Mouse (Mus musculus): ENCODE measurements around the gene Shisal1. TPM values are rescaled to one million over a fixed set of nuclear protein-coding genes. Genes with fewer than 3 reads are reported as not detected.
A peak's percentile ranks its signal among the peaks of the same experiment; 100 is the strongest.

Gene Shisal1
- total and polyA plus RNA-seq, 2 experiments from 2014 or later: 0.18 to 0.46 TPM

- 46% methylated on average over 14 of the region's 14 CpGs for WGBS
- Histone ChIP-seq H3K9ac (replicated peaks; ENCODE audit: low read depth, low read length) (no peak overlapping the region), H3K27ac (ENCODE audit: low read depth) (no peak overlapping the region), H3K27me3 (ENCODE audit: control insufficient read depth, insufficient read depth, low read length) (peaks cover 61% of the 10 kb centered on the region), H3K9me3 (replicated peaks; ENCODE audit: control insufficient read depth, low read length) (no peaks in the 10 kb centered on the region), H3K4me1 (ENCODE audit: control insufficient read depth, insufficient read depth) (no peaks in the 10 kb centered on the region), H3K4me3 (ENCODE audit: low read depth, low read length) (no peak overlapping the region), H3K36me3 (replicated peaks; ENCODE audit: control insufficient read depth, insufficient read depth, low read length) (no peaks in the 10 kb centered on the region), H3K4me2 (ENCODE audit: low read depth, low read length) (no peak overlapping the region)
- ATAC-seq (ENCODE audit: insufficient read depth, low read depth) (no peak), DNase-seq (ENCODE audit: low spot score) (peak; percentile 10)
- TF ChIP-seq EP300 (IDR thresholded peaks at IDR 0.05; ENCODE audit: low read depth) (no peak), CTCF (IDR thresholded peaks at IDR 0.05; ENCODE audit: low read depth) (no peak)
Observed at GRCm38 (mm10) chr15:84441682-84442315, 5.1 kb downstream of the Shisal1 start.

DNA sequence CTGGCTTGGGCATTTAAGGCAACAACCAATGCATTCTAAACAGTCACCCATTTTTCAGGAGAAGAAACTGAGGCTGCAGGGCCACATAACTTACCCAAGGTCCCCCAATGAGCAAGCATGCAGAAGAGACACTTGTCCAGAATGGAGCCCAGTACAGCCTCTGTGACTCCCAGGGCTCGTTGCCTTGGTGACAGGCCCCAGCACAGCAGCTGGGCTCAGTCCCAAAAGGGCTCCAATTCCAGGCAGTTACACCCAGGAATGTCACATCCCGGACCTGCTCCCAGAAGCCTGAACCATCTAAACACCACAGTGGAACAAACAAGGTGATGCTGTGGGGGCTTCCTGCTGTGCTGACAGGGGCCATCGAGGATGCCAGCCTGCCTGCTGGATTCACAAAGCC lies 6.1 kb downstream of the Shisal1 start:
- 41% methylated on average over 3 of the region's 3 CpGs for WGBS
- DNase-seq (ENCODE audit: low spot score): no peak
- Histone ChIP-seq H3K27me3 (ENCODE audit: control insufficient read depth, insufficient read depth, low read length) (peaks cover 54% of the 10 kb centered on the region), H3K27ac (ENCODE audit: low read depth) (no peak overlapping the region), H3K4me1 (ENCODE audit: control insufficient read depth, insufficient read depth) (no peaks in the 10 kb centered on the region), H3K9me3 (replicated peaks; ENCODE audit: control insufficient read depth, low read length) (no peaks in the 10 kb centered on the region), H3K4me2 (ENCODE audit: low read depth, low read length) (no peak overlapping the region), H3K4me3 (ENCODE audit: low read depth, low read length) (no peak overlapping the region), H3K9ac (replicated peaks; ENCODE audit: low read depth, low read length) (no peak overlapping the region), H3K36me3 (replicated peaks; ENCODE audit: control insufficient read depth, insufficient read depth, low read length) (no peaks in the 10 kb centered on the region)
- no peak for ATAC-seq (ENCODE audit: insufficient read depth, low read depth)
- no peak for TF ChIP-seq CTCF (IDR thresholded peaks at IDR 0.05; ENCODE audit: low read depth)
- TF ChIP-seq EP300 (IDR thresholded peaks at IDR 0.05; ENCODE audit: low read depth): no peak

GRCm38 (mm10) chr15:84433586-84434185 lies 13.2 kb downstream of the Shisal1 start:
- Histone ChIP-seq H3K27me3 (ENCODE audit: control insufficient read depth, insufficient read depth, low read length) (0 out of 2 replicates have a peak, but pooled peaks cover 4% of the 10 kb centered on the region), H3K36me3 (replicated peaks; ENCODE audit: control insufficient read depth, insufficient read depth, low read length) (no peaks in the 10 kb centered on the region), H3K9ac (replicated peaks; ENCODE audit: low read depth, low read length) (no peak overlapping the region), H3K4me2 (ENCODE audit: low read depth, low read length) (no peak overlapping the region), H3K9me3 (replicated peaks; ENCODE audit: control insufficient read depth, low read length) (no peaks in the 10 kb centered on the region), H3K4me1 (ENCODE audit: control insufficient read depth, insufficient read depth) (no peaks in the 10 kb centered on the region), H3K4me3 (ENCODE audit: low read depth, low read length) (no peak overlapping the region), H3K27ac (ENCODE audit: low read depth) (no peak overlapping the region)
- DNase-seq (ENCODE audit: low spot score) (no peak), ATAC-seq (ENCODE audit: insufficient read depth, low read depth) (no peak)
- 77% methylated on average over 10 of the region's 10 CpGs for WGBS
- TF ChIP-seq CTCF (IDR thresholded peaks at IDR 0.05; ENCODE audit: low read depth) (no peak), EP300 (IDR thresholded peaks at IDR 0.05; ENCODE audit: low read depth) (no peak)

DNA sequence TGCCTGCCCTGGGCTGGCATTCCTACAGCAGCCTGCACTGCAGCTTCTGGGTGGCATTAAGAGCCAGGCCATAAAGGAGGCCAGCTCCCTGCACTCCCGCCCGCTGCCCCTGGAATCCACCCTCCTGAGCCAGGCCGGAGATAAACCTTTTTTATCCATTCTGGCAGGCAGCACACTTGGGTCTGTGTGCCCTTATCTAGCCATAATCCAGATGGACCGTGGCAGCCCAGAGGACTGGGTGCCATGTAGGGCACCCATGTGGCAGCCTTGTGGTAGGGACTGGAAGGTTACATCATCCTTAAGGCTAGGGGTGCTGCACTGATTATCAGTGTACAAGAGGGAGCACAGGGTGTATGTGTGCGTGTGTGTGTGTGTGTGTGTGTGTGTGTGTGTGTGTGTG lies 16.4 kb downstream of the Shisal1 start:
- H3K27ac ChIP-seq (ENCODE audit: low read depth): no peak overlapping the region
- no peaks in the 10 kb centered on the region for H3K9me3 ChIP-seq (replicated peaks; ENCODE audit: control insufficient read depth, low read length)
- DNase-seq (ENCODE audit: low spot score) (peak; percentile 26), ATAC-seq (ENCODE audit: insufficient read depth, low read depth) (peak; percentile 62)
- H3K4me1 ChIP-seq (ENCODE audit: control insufficient read depth, insufficient read depth): no peaks in the 10 kb centered on the region
- no peaks in the 10 kb centered on the region for H3K36me3 ChIP-seq (replicated peaks; ENCODE audit: control insufficient read depth, insufficient read depth, low read length)
- WGBS: 20% methylated on average over 5 of the region's 5 CpGs
- TF ChIP-seq CTCF (IDR thresholded peaks at IDR 0.05; ENCODE audit: low read depth) (no peak), EP300 (IDR thresholded peaks at IDR 0.05; ENCODE audit: low read depth) (no peak)
- no peak overlapping the region for H3K9ac ChIP-seq (replicated peaks; ENCODE audit: low read depth, low read length)
- no peak overlapping the region for H3K4me3 ChIP-seq (ENCODE audit: low read depth, low read length)
- H3K4me2 ChIP-seq (ENCODE audit: low read depth, low read length): no peak overlapping the region
- H3K27me3 ChIP-seq (ENCODE audit: control insufficient read depth, insufficient read depth, low read length): no peaks in the 10 kb centered on the region

- DNase-seq (ENCODE audit: low spot score): no peak
Observed at GRCm38 (mm10) chr15:84427624-84428023, 19.3 kb downstream of the Shisal1 start.

More at GRCm38 (mm10) chr15:84427624-84428023, 19.3 kb downstream of the Shisal1 start:
- no peak overlapping the region for H3K4me2 ChIP-seq (ENCODE audit: low read depth, low read length)
- H3K9ac ChIP-seq (replicated peaks; ENCODE audit: low read depth, low read length): no peak overlapping the region
- peaks cover 8% of the 10 kb centered on the region; the same call in 1 of the 2 replicates for H3K4me1 ChIP-seq (ENCODE audit: control insufficient read depth, insufficient read depth)
- TF ChIP-seq CTCF (IDR thresholded peaks at IDR 0.05; ENCODE audit: low read depth): no peak
- TF ChIP-seq EP300 (IDR thresholded peaks at IDR 0.05; ENCODE audit: low read depth): no peak
- H3K27ac ChIP-seq (ENCODE audit: low read depth): no peak overlapping the region
- no peaks in the 10 kb centered on the region for H3K36me3 ChIP-seq (replicated peaks; ENCODE audit: control insufficient read depth, insufficient read depth, low read length)
- no peaks in the 10 kb centered on the region for H3K27me3 ChIP-seq (ENCODE audit: control insufficient read depth, insufficient read depth, low read length)
- WGBS: 81% methylated on average over 6 of the region's 6 CpGs
- H3K4me3 ChIP-seq (ENCODE audit: low read depth, low read length): no peak overlapping the region
- no peaks in the 10 kb centered on the region for H3K9me3 ChIP-seq (replicated peaks; ENCODE audit: control insufficient read depth, low read length)
- no peak for ATAC-seq (ENCODE audit: insufficient read depth, low read depth)

Measured in heart, postnatal 0 days (tissue).